Mouse (Mus musculus): ENCODE results near the gene Lefty1. TPM values are rescaled to one million over a fixed set of nuclear protein-coding genes. Genes with fewer than 3 reads are reported as not detected.

The Lefty1 gene
- total RNA-seq, 2 experiments from 2014 or later = 1.4 to 2.7 TPM

Other genes with a start within 250 kb of the Lefty1 start
- gene Mixl1, start 238.0 kb upstream of the Lefty1 start, total RNA-seq (2021) = under 1 TPM in 1 of 2 experiments, not detected in 1; 0.17 TPM
- 10 to 100 TPM; 42.6 to 46.5 TPM for gene Acbd3, start 209.0 kb upstream of the Lefty1 start, total RNA-seq (2021)
- 1,000 to 10,000 TPM; 1,038 to 1,039 TPM for gene H3f3a, start 121.1 kb upstream of the Lefty1 start, total RNA-seq (2021)
- 10 to 100 TPM; 30.5 to 30.7 TPM for gene Sde2, start 83.9 kb upstream of the Lefty1 start, total RNA-seq (2021)
- gene Lefty2, start 41.9 kb upstream of the Lefty1 start, total RNA-seq (2021) = under 1 TPM; 0.39 to 0.45 TPM
- 10 to 100 TPM; 43.6 to 43.7 TPM for gene Pycr2, start 30.7 kb upstream of the Lefty1 start, total RNA-seq (2021)
- 10 to 100 TPM; 32.2 to 33.0 TPM for gene Tmem63a, start 7.3 kb downstream of the Lefty1 start, total RNA-seq (2021)
- 10 to 100 TPM; 85.8 to 86.5 TPM for gene Ephx1, start 85.9 kb downstream of the Lefty1 start, total RNA-seq (2021)
- not detected for gene 9130409I23Rik, start 116.2 kb downstream of the Lefty1 start, total RNA-seq (2021)
- gene Nvl, start 209.2 kb downstream of the Lefty1 start, total RNA-seq (2021) = 10 to 100 TPM; 28.8 to 28.9 TPM
- 10 to 100 TPM; 39.6 to 42.8 TPM for gene Cnih4, start 209.7 kb downstream of the Lefty1 start, total RNA-seq (2021)

Measured in adrenal gland, postnatal 4 days (tissue).